Mouse (Mus musculus): ENCODE measurements around the gene Irf1.

Gene Irf1

DNA sequence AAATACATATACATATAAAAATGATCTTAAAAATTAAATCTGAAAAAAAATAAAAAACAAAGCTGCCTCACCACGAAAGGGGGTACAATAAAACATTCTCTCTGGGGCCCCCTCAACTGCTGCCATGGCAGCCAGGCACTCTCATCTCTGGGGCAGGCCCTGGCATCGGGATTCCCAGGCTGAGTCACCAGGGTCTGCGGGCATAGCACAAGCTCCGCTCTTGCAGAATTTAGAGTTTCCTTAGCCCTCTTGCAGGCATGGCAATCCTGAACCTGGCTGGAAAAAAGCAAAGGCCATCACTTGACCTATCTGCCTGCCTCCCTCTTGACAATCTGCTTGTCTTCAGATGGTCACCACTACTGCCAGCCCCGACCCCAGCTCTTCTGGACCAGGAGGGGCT lies 8.5 kb upstream of the Irf1 start:
- no peak for DNase-seq (ENCODE audit: low read depth, low spot score)

DNA sequence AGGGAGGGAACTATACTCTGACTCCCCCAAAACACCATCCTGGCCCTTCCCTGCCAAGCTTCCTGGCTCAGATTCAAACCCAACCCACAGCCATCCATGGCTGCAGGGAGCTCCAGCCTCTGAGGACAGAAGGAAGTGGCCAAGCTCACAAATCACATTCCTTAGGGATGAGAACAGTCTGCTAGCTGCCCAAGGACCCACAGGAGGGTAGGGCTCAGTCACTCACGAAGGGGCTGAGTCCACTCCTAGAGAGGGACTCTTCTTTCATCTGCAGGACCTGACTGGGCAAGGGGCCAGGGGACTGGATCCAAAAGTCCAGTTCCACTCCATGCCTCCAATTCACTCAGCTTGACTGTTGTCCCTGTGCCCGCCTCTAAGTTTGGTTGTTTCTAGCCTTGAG lies 8.0 kb upstream of the Irf1 start:
- DNase-seq (ENCODE audit: low read depth, low spot score): no peak

GRCm38 (mm10) chr11:53762426-53762825 lies 7.4 kb upstream of the Irf1 start:
- DNase-seq (ENCODE audit: low read depth, low spot score): no peak

- DNase-seq (ENCODE audit: low read depth, low spot score): no peak
These were observed 6.9 kb upstream of the Irf1 start for GRCm38 (mm10) chr11:53762827-53763495.

DNA sequence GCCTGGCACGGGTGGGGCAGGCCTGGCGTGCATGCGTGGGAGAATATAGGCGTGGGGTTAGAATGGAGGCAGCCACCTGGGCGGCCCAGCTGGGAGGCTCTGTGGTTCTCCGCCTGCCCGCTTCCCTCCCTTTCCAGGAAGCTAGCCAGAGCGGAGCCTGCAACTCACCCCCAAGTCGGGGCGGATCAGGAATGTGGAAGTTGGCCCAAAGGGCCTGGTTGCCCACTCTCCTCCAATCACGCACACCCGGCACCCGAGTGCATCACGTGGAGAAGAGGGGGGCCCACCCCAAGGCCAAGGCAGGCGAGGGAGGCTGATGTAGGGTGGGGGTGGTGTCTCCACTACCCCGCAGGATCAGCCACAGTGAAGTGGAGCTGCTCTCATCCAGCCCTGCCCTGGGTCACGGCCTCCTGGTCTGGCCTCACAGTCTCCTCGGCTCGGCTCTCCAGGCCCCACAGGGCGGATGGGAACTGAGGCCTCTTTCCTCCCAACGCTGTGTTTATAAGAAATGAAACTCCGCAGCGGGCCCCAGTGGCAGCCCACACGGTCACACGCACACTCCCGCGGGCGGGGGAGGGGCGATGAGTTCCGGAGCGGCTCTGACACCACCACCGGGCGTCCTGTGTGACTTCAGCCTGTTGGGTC lies 6.2 kb upstream of the Irf1 start:
- DNase-seq (ENCODE audit: low read depth, low spot score): peak; percentile 49

DNA sequence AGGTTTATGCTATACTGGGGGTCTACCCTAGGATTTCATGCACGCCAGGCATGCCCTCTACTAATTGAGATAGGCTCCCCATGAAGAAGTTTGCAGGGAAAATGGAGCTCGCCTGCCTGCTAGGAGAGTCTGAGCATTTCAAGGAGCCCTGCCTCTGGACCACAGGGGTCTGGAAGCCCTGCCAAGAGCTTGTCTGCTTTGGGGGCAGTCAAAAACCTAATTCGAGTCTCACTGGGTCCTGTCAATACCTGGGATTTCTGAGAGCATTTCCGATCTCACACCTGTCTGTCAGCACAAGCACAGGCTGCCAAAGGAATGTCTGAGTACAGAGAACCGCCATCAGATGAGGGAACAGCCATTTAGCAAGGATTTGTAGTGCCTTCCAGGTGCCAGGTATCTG lies 5.2 kb upstream of the Irf1 start:
- DNase-seq (ENCODE audit: low read depth, low spot score): no peak

DNA sequence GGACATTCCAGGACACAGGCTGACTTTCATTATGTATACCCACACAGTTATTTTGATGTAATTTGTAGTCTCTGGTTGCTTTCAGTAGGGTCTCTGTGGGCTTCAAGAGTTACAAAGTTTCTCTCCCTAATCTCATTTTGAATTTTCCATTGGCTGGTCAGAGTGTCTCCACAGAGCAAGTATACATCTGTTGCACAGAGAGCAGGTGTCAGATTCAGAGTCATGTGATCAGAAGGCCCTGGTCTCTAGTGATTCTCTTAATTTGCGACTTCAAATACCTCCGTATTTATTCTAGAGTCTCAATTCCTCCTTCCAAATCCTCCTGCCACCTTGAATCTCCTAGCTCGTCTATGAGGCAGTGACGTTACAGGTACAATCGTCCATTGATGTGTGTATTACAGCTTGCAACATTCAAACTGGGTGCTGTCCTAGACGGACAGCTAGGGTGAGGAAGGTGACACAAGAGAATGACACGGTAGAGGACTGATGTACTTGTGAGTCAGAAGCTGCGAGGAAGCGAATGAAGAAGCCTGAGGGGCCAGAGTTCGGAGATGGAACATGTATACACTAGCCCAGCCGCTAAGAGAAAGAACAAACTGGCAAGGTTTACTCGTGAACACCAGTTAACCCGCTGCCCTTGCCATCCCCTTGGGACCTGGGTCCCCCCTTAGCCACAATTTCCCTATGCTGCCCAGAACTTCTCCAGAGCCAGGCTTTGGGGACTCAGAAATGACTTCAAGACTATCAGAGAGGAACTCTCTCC lies 1.2 kb upstream of the Irf1 start:
- DNase-seq (ENCODE audit: low read depth, low spot score): no peak

- no peak for DNase-seq (ENCODE audit: low read depth, low spot score)
These were observed 633 bp upstream of the Irf1 start for GRCm38 (mm10) chr11:53769185-53769576.

DNA sequence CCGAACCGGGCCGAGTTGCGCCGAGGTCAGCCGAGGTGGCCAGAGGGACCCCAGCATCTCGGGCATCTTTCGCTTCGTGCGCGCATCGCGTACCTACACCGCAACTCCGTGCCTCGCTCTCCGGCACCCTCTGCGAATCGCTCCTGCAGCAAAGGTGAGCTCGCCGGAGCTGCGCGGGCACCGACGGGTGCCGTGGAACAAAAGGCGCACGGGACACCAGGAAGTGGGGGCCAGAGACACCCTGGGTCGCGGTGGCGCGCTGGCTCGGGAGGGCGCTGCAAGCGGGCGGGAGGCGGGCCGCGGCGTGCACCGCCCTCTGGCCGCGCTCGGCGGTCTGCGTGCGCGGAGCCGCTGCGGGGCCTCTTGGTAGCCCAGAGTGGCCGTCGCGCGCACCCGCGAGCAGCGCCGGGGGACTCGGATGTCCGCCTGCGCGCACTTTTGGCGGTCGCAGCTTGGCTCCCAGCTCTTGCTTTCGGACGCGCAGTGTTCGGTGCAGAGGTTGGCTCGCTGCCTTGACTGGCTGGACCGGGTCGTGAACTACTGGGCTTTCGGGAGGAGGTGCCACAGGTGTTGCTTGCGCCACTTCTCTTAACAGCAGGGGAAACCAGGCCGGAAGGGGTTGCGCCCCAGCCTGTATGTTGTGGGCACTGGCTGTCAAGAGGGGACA lies 444 bp downstream of the Irf1 start:
- DNase-seq (ENCODE audit: low read depth, low spot score): peak; percentile 44

DNA sequence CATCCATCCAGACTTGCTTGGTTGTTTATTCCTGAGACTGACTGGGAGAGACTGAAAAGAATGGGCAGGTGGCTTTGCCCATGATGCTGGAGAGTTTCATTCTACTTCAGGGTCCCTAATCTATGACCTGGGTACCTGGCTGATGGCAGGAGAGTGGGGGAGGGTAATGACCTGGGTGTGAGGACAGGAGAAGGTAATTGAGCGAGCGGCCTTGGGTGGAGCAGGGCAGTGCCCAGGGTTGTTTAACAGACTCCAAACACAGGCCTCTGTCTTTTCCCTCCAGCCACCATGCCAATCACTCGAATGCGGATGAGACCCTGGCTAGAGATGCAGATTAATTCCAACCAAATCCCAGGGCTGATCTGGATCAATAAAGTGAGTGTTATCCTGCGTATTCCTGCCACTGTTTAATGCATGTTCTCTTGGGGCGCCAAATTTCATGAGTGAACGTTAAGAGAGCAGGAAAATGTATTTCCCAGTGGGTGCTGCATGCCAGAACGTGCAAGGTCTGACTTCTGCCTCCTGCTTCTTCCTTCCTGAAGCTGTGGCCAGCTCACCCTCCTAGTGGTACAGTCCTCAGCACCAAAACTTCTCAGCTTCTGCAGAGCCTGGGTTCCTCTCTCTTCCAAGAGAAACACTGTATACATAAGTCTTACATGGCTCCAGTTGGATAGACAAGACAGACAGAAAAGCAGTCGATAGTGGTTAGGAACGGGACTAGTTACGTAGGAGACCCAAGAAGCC lies 1.4 kb downstream of the Irf1 start:
- DNase-seq (ENCODE audit: low read depth, low spot score): no peak

GRCm38 (mm10) chr11:53772536-53772935 lies 2.7 kb downstream of the Irf1 start:
- DNase-seq (ENCODE audit: low read depth, low spot score): no peak

GRCm38 (mm10) chr11:53773087-53773486 lies 3.3 kb downstream of the Irf1 start, which contains the start of gene Gm17334:
Gm17334 (minus strand) TSS chr11:53773187.
- DNase-seq (ENCODE audit: low read depth, low spot score): no peak

DNA sequence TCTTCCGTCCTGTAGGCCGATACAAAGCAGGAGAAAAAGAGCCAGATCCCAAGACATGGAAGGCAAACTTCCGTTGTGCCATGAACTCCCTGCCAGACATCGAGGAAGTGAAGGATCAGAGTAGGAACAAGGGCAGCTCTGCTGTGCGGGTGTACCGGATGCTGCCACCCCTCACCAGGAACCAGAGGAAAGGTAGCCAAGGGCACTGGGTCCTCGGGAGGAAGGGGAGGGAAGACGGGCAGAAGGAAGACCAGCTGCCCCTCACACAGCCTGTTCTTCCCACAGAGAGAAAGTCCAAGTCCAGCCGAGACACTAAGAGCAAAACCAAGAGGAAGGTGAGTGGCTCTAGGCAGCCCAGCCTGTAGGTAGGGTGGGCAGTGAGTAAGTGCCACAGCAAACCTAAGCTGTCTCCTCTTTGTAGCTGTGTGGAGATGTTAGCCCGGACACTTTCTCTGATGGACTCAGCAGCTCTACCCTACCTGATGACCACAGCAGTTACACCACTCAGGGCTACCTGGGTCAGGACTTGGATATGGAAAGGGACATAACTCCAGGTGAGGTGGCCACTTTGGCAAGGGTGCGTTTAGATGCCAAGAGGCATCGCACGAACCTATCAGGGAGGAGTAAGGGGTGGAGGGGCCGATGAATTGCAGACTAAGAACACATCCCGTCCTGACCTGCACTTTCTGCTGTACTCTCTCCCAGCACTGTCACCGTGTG lies 4.0 kb downstream of the Irf1 start:
- DNase-seq (ENCODE audit: low read depth, low spot score): no peak

GRCm38 (mm10) chr11:53774659-53775255 lies 4.9 kb downstream of the Irf1 start:
- DNase-seq (ENCODE audit: low read depth, low spot score): no peak

GRCm38 (mm10) chr11:53777736-53778135 lies 7.9 kb downstream of the Irf1 start:
- no peak for DNase-seq (ENCODE audit: low read depth, low spot score)

GRCm38 (mm10) chr11:53778455-53778854 lies 8.6 kb downstream of the Irf1 start:
- no peak for DNase-seq (ENCODE audit: low read depth, low spot score)

DNA sequence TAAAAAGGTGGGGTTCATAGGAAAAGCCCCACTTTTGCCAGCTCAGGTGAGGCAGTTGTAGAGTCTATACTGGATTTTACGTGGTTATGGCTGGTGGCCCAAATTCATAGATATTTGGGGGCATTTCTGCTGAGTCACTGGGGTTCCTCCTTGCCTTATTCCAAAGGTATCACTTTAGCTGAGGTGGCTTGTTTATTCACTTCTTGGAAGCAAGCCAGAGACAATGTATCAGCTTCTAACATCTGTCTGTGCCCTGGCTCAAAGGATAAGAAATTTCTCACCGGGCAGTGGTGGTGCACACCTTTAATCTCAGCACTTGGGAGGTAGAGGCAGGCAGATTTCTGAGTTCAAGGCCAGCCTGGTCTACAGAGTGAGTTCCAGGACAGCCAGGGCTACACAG lies 10.0 kb downstream of the Irf1 start:
- DNase-seq (ENCODE audit: low read depth, low spot score): no peak

DNA sequence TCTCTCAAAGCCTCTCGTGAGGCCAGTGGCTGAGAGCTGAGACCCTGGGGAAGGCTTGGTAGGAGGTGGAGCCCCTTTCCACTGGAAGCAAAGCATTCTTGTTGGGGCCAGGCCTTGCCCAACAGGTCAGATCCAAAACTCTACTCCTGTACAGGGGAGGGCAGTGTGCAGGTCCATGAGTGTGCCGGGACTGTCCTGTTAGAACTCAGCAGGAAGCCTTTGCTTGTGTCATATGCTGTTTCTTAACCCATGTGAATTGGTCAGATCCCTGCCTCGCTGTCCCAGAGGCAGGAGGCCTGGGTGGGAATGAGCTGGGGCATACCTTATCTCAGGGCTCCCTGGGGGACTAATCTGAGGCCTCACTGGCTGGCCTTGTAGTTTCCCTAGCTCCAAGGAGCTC lies 10.4 kb downstream of the Irf1 start:
- DNase-seq (ENCODE audit: low read depth, low spot score): no peak

DNA sequence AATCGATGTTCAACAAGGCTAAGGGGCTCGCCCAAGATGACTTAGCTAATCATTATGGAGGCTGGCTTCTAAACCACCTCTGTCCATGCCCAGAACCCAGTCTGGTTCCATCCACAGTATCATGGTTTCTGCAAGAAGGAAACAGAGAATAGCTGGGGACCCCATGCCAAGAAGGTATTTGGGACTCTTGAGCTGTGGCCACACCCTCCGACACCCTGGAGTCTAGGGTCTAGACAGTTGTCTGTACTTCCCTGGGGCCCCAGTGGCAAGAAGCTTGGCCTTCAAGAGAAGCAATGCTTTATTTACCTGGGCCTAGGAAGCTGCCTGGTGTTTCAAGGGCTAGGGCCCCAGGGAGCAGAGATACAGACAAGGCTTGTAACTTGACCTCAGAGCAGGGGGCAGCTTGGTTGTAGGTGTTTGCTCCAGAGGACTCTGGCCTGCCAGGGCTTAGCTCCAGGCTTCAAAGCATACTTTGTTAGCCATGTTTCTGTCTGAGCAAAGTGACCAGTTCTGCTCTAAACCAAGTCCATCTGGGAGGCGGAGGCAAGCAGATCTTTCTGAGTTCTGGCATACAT lies 11.5 kb downstream of the Irf1 start:
- no peak for DNase-seq (ENCODE audit: low read depth, low spot score)

- no peak for DNase-seq (ENCODE audit: low read depth, low spot score)
These were observed 12.2 kb downstream of the Irf1 start for GRCm38 (mm10) chr11:53781964-53782363.
